Comparison of ENCODE assay signal across 9 mouse cellular contexts in genomic region chr10:12736861-12737835, GRCm38 (mm10).
DNase-seq lines count a peak whose midpoint lies in the region; ATAC-seq and TF ChIP-seq lines count a peak whose summit lies in the region.
"Had no signal": no experiment of that assay in that cellular context is flagged by ENCODE, and none has a peak within 500 bp of the region (broad histone marks: within the 10 kb centered on the region; RNA-seq: fewer than 3 reads in every experiment).

No protein-coding gene starts in this region.

- no peak overlapping the region for H3K4me3 ChIP-seq in midbrain, postnatal 0 days (ENCODE audit: low read depth, low read length)
- no peak overlapping the region for H3K4me3 ChIP-seq in midbrain, embryonic 15.5 days
- no peak overlapping the region for H3K4me3 ChIP-seq in heart, embryonic 16.5 days (ENCODE audit: low read length)
- H3K4me3 ChIP-seq in stomach, embryonic 16.5 days (replicated peaks; ENCODE audit: low read length): no peak overlapping the region

- DNase-seq in midbrain, postnatal 0 days (ENCODE audit: low spot score): no peak
- peak; percentile 48 to 63 for DNase-seq in kidney, postnatal 25 days
- no peak for DNase-seq in frontal cortex, postnatal 36 days (ENCODE audit: low spot score in 2 of 2)
- no peak for DNase-seq in cerebellum, adult 11 months
- DNase-seq in ovary, postnatal 10 days (ENCODE audit: low spot score): no peak
- DNase-seq: right cerebral cortex, postnatal 4 days had no signal

- no peak overlapping the region for H3K9ac ChIP-seq in midbrain, postnatal 0 days (replicated peaks; ENCODE audit: low read length, poor library complexity, severe bottlenecking)
- no peak overlapping the region for H3K9ac ChIP-seq in midbrain, embryonic 15.5 days
- H3K9ac ChIP-seq in heart, embryonic 16.5 days (ENCODE audit: low read length): no peak overlapping the region
- peak overlapping the region; percentile 35; the same call in 1 of the 2 replicates for H3K9ac ChIP-seq in stomach, embryonic 16.5 days (ENCODE audit: low read length)

- TF ChIP-seq CTCF in midbrain, postnatal 0 days (IDR thresholded peaks at IDR 0.05): no peak

- H3K4me1 ChIP-seq in midbrain, postnatal 0 days (ENCODE audit: insufficient read depth, low read length): no peaks in the 10 kb centered on the region
- H3K4me1 ChIP-seq in midbrain, embryonic 15.5 days: no peaks in the 10 kb centered on the region
- peaks cover 19% of the 10 kb centered on the region for H3K4me1 ChIP-seq in heart, embryonic 16.5 days (ENCODE audit: control insufficient read depth, insufficient read depth, low read length)
- 0 out of 2 replicates have a peak, but pooled peaks cover 3% of the 10 kb centered on the region for H3K4me1 ChIP-seq in stomach, embryonic 16.5 days (ENCODE audit: control insufficient read depth, insufficient read depth, low read length)

- 66% methylated on average over 18 of the region's 18 CpGs for WGBS in midbrain, postnatal 0 days
- 70% methylated on average over 18 of the region's 18 CpGs for WGBS in midbrain, embryonic 15.5 days
- WGBS in heart, embryonic 16.5 days: 63% methylated on average over 18 of the region's 18 CpGs
- 49% methylated on average over 18 of the region's 18 CpGs for WGBS in stomach, embryonic 16.5 days

- H3K4me2 ChIP-seq in midbrain, postnatal 0 days (ENCODE audit: low read depth, low read length, poor library complexity, severe bottlenecking): no peak overlapping the region
- no peak overlapping the region for H3K4me2 ChIP-seq in midbrain, embryonic 15.5 days
- no peak overlapping the region for H3K4me2 ChIP-seq in heart, embryonic 16.5 days (ENCODE audit: low read depth, low read length)
- 0 out of 2 replicates have a peak overlapping the region, but pooled peaks have one; percentile 21 for H3K4me2 ChIP-seq in stomach, embryonic 16.5 days (ENCODE audit: low read depth, low read length)

- no peaks in the 10 kb centered on the region for H3K36me3 ChIP-seq in midbrain, postnatal 0 days (ENCODE audit: insufficient read depth, low read length)
- 0 out of 2 replicates have a peak, but pooled peaks cover 2% of the 10 kb centered on the region for H3K36me3 ChIP-seq in midbrain, embryonic 15.5 days (replicated peaks)
- peaks cover 33% of the 10 kb centered on the region for H3K36me3 ChIP-seq in heart, embryonic 16.5 days (ENCODE audit: control insufficient read depth, insufficient read depth)
- H3K36me3 ChIP-seq in stomach, embryonic 16.5 days (ENCODE audit: control insufficient read depth, insufficient read depth, low read length): peaks cover 10% of the 10 kb centered on the region

- ATAC-seq in midbrain, postnatal 0 days (ENCODE audit: low FRiP score): no peak
- no peak; the same call in 1 of the 2 replicates for ATAC-seq in midbrain, embryonic 15.5 days (replicated peaks)
- ATAC-seq in heart, embryonic 16.5 days (replicated peaks; ENCODE audit: extremely low read depth, insufficient read depth, low FRiP score): no peak
- ATAC-seq in stomach, embryonic 16.5 days (ENCODE audit: insufficient read depth, low FRiP score): no peak

- no peaks in the 10 kb centered on the region for H3K9me3 ChIP-seq in midbrain, postnatal 0 days (ENCODE audit: low read length)
- H3K9me3 ChIP-seq in midbrain, embryonic 15.5 days: no peaks in the 10 kb centered on the region
- H3K9me3 ChIP-seq in heart, embryonic 16.5 days (replicated peaks; ENCODE audit: control insufficient read depth, low read length): peaks cover 7% of the 10 kb centered on the region; the same call in 1 of the 2 replicates
- no peaks in the 10 kb centered on the region; the same call in 1 of the 2 replicates for H3K9me3 ChIP-seq in stomach, embryonic 16.5 days (replicated peaks; ENCODE audit: control insufficient read depth, low read length)

- H3K27me3 ChIP-seq in midbrain, postnatal 0 days (ENCODE audit: insufficient read depth, low read length): no peaks in the 10 kb centered on the region
- H3K27me3 ChIP-seq in midbrain, embryonic 15.5 days (replicated peaks): no peaks in the 10 kb centered on the region
- H3K27me3 ChIP-seq in heart, embryonic 16.5 days (ENCODE audit: control insufficient read depth, insufficient read depth, low read length): no peaks in the 10 kb centered on the region
- H3K27me3 ChIP-seq in stomach, embryonic 16.5 days (ENCODE audit: control insufficient read depth, insufficient read depth, low read length): no peaks in the 10 kb centered on the region

- H3K27ac ChIP-seq in midbrain, postnatal 0 days (ENCODE audit: low read depth, low read length): peak overlapping the region; percentile 7; the same call in 1 of the 2 replicates
- H3K27ac ChIP-seq in midbrain, embryonic 15.5 days: no peak overlapping the region
- H3K27ac ChIP-seq in heart, embryonic 16.5 days (ENCODE audit: low read length): peak overlapping the region; percentile 17
- peak overlapping the region; percentile 57 for H3K27ac ChIP-seq in stomach, embryonic 16.5 days (ENCODE audit: low read length)

Comparison
In these comparisons a context has a peak if more than half of its experiments do, and no peak if none do; other contexts are left out.
1. DNase-seq: peak in kidney, postnatal 25 days (2 of 2); none in midbrain, postnatal 0 days (single experiment), frontal cortex, postnatal 36 days (0 of 2), cerebellum, adult 11 months (single experiment) and ovary, postnatal 10 days (single experiment).